Mouse (Mus musculus): ENCODE results near the gene Rhobtb1.

GRCm38 (mm10) chr10:69328029-69328655 is 176.9 kb downstream of the Rhobtb1 start:
- TF ChIP-seq CTCF (IDR thresholded peaks at IDR 0.05; ENCODE audit: low read depth) (no peak), EP300 (IDR thresholded peaks at IDR 0.05; ENCODE audit: low read depth) (no peak)
